ENCODE assay signal across 8 mouse cellular contexts in the genomic region with DNA sequence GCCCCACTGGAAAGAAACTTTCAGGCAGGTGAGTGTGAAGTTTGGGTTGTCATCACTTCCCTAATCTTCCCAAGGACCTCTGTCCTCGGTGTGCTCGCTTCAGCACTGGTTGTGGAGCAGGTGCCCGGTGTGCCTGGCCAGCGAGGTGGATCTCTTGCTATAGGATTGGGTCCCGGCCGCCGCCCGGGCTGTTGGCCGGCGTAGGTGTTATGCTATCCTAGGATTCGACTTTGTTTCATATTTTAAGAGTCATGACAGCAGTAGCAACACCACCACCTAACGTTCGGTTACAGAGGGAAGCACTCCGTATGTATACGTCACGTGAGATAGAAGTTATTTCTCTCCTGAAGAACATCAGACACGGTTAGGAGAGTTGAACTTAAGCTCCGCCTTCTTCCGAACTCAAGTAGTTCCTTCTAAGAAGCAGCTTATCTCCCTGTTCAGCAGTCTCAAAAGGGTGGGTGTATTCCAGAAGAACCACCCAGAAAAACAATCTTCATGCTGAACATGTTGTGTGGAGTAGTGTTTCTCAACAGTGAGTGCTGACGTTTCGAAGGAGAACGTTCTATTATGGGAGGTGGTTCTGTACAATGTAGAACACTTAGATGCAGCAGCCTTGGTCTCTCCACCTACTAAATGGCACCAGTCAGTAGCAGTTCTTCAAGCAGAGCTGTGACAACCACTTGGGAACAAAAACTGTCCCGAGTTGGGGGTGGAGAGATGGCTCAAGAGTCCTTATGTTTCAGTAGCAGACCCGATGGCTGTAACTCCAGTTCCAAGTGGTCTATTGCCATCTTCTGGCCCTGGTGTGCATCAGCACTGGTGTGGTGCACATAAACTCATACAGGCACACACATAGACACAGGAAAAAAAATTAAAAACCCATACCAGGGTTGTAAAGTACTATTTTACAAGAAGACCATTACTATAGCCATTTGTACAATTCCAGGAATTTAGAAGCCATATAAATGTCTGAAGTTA. TPM values are rescaled to one million over a fixed set of nuclear protein-coding genes. Genes with fewer than 3 reads are reported as not detected.
DNase-seq lines count a peak whose midpoint lies in the region; ATAC-seq and TF ChIP-seq lines count a peak whose summit lies in the region.

No protein-coding gene starts in this region.

- peak overlapping the region; percentile 91 for H3K27ac ChIP-seq in kidney, embryonic 15.5 days
- H3K27ac ChIP-seq in forebrain, embryonic 11.5 days (ENCODE audit: low read depth, low read length) = 0 out of 2 replicates have a peak overlapping the region, but pooled peaks have one; percentile 18

- no peak for TF ChIP-seq CTCF in Patski (IDR thresholded peaks at IDR 0.05)

- H3K4me3 ChIP-seq in kidney, embryonic 15.5 days (replicated peaks) = peak overlapping the region; percentile 69
- peak overlapping the region; percentile 94 for H3K4me3 ChIP-seq in forebrain, embryonic 11.5 days (ENCODE audit: low read depth, low read length)

- in situ Hi-C loops in Patski (cut with MboI; ENCODE audit: low pct_unique_long_range_greater_than_20kb) = no loop called here

- no peaks in the 10 kb centered on the region for H3K27me3 ChIP-seq in kidney, embryonic 15.5 days
- no peaks in the 10 kb centered on the region for H3K27me3 ChIP-seq in Patski
- no peaks in the 10 kb centered on the region for H3K27me3 ChIP-seq in forebrain, embryonic 11.5 days (ENCODE audit: control insufficient read depth, insufficient read depth, low read length)

- H3K9me3 ChIP-seq in kidney, embryonic 15.5 days (replicated peaks) = no peaks in the 10 kb centered on the region
- no peaks in the 10 kb centered on the region; the same call in 1 of the 2 replicates for H3K9me3 ChIP-seq in forebrain, embryonic 11.5 days (ENCODE audit: control insufficient read depth, low read length)

- POLR2A ChIA-PET in Patski (lab: Charles Lee) = no interaction called here

- DNase-seq in kidney, postnatal 10 days = no peak
- DNase-seq in Patski (ENCODE audit: low read depth, low spot score) (no peak), liver (peak; percentile 54)
- no peak for DNase-seq in forebrain, embryonic 11.5 days (ENCODE audit: low spot score)
- no peak for DNase-seq in adrenal gland, postnatal 4 days (ENCODE audit: low spot score in 2 of 2)
- DNase-seq in layer of hippocampus, adult 9-10 months (ENCODE audit: low spot score) = no peak

- peaks cover 13% of the 10 kb centered on the region for H3K4me1 ChIP-seq in kidney, embryonic 15.5 days
- H3K4me1 ChIP-seq in forebrain, embryonic 11.5 days (replicated peaks; ENCODE audit: control insufficient read depth, insufficient read depth, low read length) = no peaks in the 10 kb centered on the region; the same call in 1 of the 2 replicates

- WGBS in kidney, embryonic 15.5 days = 17% methylated on average over 24 of the region's 24 CpGs
- WGBS in forebrain, embryonic 11.5 days = 19% methylated on average over 24 of the region's 24 CpGs

- CTCF ChIA-PET in Patski (lab: Charles Lee) = interaction anchor here (1.0 kb wide), 1 partner anchor 11 kb away, joined by 3 read pairs; no protein-coding TSS in a partner anchor

- peak; percentile 34 for ATAC-seq in kidney, embryonic 15.5 days (replicated peaks; ENCODE audit: low FRiP score)
- peak; percentile 58 for ATAC-seq in Patski
- ATAC-seq in forebrain, embryonic 11.5 days (replicated peaks; ENCODE audit: low FRiP score) = no peak; the same call in 1 of the 2 replicates
- peak; percentile 14 for ATAC-seq in monocyte, adult 5-6 weeks (replicated peaks; ENCODE audit: insufficient number of reproducible peaks, low FRiP score, low TSS enrichment, poor library complexity, severe bottlenecking)

- H3K36me3 ChIP-seq in kidney, embryonic 15.5 days = peaks cover 47% of the 10 kb centered on the region
- no peaks in the 10 kb centered on the region; the same call in 1 of the 2 replicates for H3K36me3 ChIP-seq in forebrain, embryonic 11.5 days (ENCODE audit: control insufficient read depth, insufficient read depth, low read length)

- peak overlapping the region; percentile 61 for H3K9ac ChIP-seq in kidney, embryonic 15.5 days
- peak overlapping the region; percentile 65 for H3K9ac ChIP-seq in forebrain, embryonic 11.5 days (ENCODE audit: low read length)

- H3K4me2 ChIP-seq in kidney, embryonic 15.5 days = peak overlapping the region; percentile 79
- H3K4me2 ChIP-seq in forebrain, embryonic 11.5 days (ENCODE audit: low read depth, low read length, severe bottlenecking) = peak overlapping the region; percentile 80

RNA-seq across cellular contexts. Expression of gene Rpain, which starts 0.8 kb away (rescaled TPM):
- 68.3 and 76.2 TPM in 2 replicates for polyA plus RNA-seq in kidney, embryonic 15.5 days (2015; fragmentation: Nextera tagmentation; extraction: Ambion mirVana)
- polyA plus RNA-seq in Patski (2021) = 51.8 TPM
- polyA plus RNA-seq in forebrain, embryonic 11.5 days (2014; fragmentation: Nextera tagmentation; extraction: Ambion mirVana) = 84.0 and 84.6 TPM in 2 replicates
- total RNA-seq in monocyte, adult 5-6 weeks (2017) = 29.9 to 45.3 TPM (median 38.3 TPM) in 3 replicates
- total RNA-seq in adrenal gland, postnatal 4 days (2021) = 10 to 100 TPM; 27.5 to 28.5 TPM

RNA-seq across cellular contexts. Expression of gene Nup88, which starts 1.1 kb away (rescaled TPM):
- 128 and 131 TPM in 2 replicates for polyA plus RNA-seq in kidney, embryonic 15.5 days (2015; fragmentation: Nextera tagmentation; extraction: Ambion mirVana)
- polyA plus RNA-seq in Patski (2021) = 128 TPM
- 169 and 176 TPM in 2 replicates for polyA plus RNA-seq in forebrain, embryonic 11.5 days (2014; fragmentation: Nextera tagmentation; extraction: Ambion mirVana)
- total RNA-seq in monocyte, adult 5-6 weeks (2017) = 106 to 142 TPM (median 106 TPM) in 3 replicates
- total RNA-seq in adrenal gland, postnatal 4 days (2021) = 10 to 100 TPM; 85.5 to 86.5 TPM

RNA-seq across cellular contexts. Expression of gene C1qbp, which starts 12.0 kb away (rescaled TPM):
- 286 and 311 TPM in 2 replicates for polyA plus RNA-seq in kidney, embryonic 15.5 days (2015; fragmentation: Nextera tagmentation; extraction: Ambion mirVana)
- polyA plus RNA-seq in Patski (2021) = 248 TPM
- polyA plus RNA-seq in forebrain, embryonic 11.5 days (2014; fragmentation: Nextera tagmentation; extraction: Ambion mirVana) = 261 and 278 TPM in 2 replicates
- total RNA-seq in monocyte, adult 5-6 weeks (2017) = 7.7 to 23.8 TPM (median 11.4 TPM) in 3 replicates
- total RNA-seq in adrenal gland, postnatal 4 days (2021) = 100 to 1,000 TPM; 231 to 239 TPM

RNA-seq across cellular contexts. Expression of gene Dhx33, which starts 33.4 kb away (rescaled TPM):
- polyA plus RNA-seq in kidney, embryonic 15.5 days (2015; fragmentation: Nextera tagmentation; extraction: Ambion mirVana) = 22.1 and 22.9 TPM in 2 replicates
- polyA plus RNA-seq in Patski (2021) = 20.9 TPM
- 25.5 and 27.6 TPM in 2 replicates for polyA plus RNA-seq in forebrain, embryonic 11.5 days (2014; fragmentation: Nextera tagmentation; extraction: Ambion mirVana)
- total RNA-seq in monocyte, adult 5-6 weeks (2017) = 11.4 to 25.4 TPM (median 19.8 TPM) in 3 replicates
- total RNA-seq in adrenal gland, postnatal 4 days (2021) = 10 to 100 TPM; 32.4 to 32.6 TPM

RNA-seq across cellular contexts. Expression of gene Mis12, which starts 48.6 kb away (rescaled TPM):
- 41.1 and 43.8 TPM in 2 replicates for polyA plus RNA-seq in kidney, embryonic 15.5 days (2015; fragmentation: Nextera tagmentation; extraction: Ambion mirVana)
- polyA plus RNA-seq in Patski (2021) = 30.3 TPM
- 62.7 and 63.1 TPM in 2 replicates for polyA plus RNA-seq in forebrain, embryonic 11.5 days (2014; fragmentation: Nextera tagmentation; extraction: Ambion mirVana)
- total RNA-seq in monocyte, adult 5-6 weeks (2017) = 11.7 to 25.6 TPM (median 16.2 TPM) in 3 replicates
- 10 to 100 TPM; 17.9 to 22.7 TPM for total RNA-seq in adrenal gland, postnatal 4 days (2021)
